Mouse (Mus musculus) liver, adult 2 months (tissue): ENCODE data around the gene Cse1l.

Experiments used
- CTCF ChIP-seq: fragments of 200-500 bp; IDR thresholded peaks from 2 replicates; pipeline ENCODE4 v1.5.1; 2011; ENCODE audit warnings: low read depth, low read length, control low read depth
- POLR2A ChIP-seq: fragments of 200-500 bp; IDR thresholded peaks from 2 replicates; pipeline ENCODE4 v1.6.1; 2011; ENCODE audit warnings: low read length, control low read depth; ENCODE audit not compliant: insufficient read depth; ENCODE audit errors: extremely low read depth

GRCm38 (mm10) chr2:166950853-166951648 is 45.2 kb downstream of the Cse1l start:
- TF ChIP-seq CTCF (no peak), POLR2A (no peak)
